Mouse (Mus musculus) c-Kit-positive CD71-positive TER-119-positive erythroid progenitor cells, embryonic 14.5 days (primary cell): ENCODE results near the gene Ano9.

ENCODE experiments used
- DNase-seq: peaks from one replicate; pipeline ENCODE4 v3.0.0-alpha.2; 2013; ENCODE audit warnings: low spot score

Ano9 gene

DNA sequence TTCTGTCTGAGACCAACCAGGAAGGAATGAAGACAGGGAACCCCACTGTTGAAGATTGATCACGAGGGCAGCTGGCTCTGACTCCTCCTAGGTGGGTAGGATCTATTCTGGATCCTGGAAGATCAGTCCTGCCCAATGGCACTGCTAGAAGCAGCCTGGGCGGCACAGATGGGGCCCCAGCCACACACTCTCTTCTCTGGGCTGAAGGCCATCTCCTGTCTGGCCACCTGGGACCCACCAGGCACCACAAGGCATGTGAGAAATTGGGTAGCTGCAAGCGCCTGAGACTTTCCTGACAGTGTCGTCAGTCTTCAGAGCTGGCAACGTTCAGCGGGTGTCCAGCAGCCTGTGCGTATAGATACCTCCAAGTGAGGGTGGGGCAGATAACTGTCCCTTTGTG, 55.1 kb downstream of the Ano9 start:
- no peak for DNase-seq

DNA sequence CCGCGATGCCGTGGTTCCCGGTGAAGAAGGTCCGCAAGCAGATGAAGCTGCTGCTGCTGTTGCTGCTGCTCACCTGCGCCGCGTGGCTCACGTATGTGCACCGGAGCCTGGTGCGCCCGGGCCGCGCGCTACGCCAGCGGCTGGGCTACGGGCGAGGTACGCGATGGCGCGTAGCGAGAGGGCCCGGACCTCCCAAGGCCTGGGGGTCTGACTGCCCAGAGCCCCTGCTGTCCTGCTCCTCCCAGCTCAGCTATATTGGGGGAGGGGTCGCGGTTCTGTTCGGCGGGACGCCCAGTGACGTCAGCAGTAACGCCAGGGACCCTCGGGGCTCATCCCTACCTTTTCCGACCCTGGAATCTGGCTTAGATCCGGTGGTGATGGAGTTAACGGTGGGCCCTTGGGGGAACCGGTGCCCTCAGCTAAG, 56.3 kb downstream of the Ano9 start:
- no peak for DNase-seq

DNA sequence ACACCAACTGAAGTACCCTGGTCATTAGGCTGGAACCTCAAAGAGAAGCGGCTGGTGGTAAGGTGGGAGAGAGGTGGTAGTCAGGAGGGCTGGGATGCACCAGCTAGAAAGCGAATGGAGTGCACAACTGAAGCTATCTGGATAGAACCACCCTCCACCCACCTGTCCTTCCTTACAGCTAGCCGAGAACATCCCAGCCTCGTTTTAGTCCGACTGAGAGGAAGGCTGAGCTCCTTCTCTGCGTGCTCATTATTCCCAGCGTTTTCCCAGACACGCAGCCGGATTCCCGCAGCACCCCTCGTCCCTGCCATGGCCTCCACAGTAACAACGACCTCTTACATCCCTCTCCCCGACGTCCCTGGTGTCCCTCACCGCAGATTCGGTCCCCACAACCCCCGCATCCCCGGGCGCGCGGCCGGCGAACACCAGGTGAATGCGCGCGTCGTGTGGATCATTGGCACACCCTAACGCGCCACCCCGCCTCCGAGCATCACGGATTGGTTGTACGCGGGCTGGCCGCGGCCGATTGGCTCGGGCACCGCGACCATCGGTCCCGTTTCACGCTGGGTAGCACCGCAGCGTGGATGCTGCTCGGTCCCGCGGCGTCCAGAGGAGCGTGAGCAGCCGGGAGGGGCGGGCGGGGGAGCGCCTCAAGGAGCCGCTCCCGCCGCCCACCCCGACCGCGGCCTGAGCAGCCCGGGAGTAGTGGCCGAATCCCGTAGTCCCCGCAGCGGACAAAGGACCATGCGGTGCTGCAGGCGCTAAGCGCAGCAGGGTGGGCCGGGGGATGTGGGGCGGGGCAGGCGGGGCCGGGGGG, 57.0 kb downstream of the Ano9 start, which contains the start of gene B4galnt4:
Gene B4galnt4 (plus strand): TSS at position 679 of the 817 bp plus-strand sequence.
- DNase-seq, result no peak

DNA sequence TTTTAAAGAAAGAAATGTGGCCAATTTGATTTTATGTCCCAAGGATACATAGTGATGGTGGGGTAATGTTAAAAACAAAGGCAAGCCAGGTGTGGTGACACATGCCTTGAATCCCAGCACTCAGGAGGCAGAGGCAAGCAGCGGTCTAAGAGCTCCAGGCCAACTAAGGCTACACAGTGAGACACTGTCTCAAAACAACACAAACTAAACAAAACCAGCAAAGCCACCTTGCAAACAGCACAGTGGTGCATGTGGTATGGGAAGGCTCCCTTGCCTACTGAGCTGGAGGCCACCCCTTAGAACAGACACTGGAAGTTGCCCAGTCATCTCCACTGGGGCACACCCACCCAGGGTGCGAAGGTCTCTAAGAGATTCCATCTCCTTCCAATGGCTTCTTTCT, 57.7 kb downstream of the Ano9 start:
- no peak for DNase-seq

DNA sequence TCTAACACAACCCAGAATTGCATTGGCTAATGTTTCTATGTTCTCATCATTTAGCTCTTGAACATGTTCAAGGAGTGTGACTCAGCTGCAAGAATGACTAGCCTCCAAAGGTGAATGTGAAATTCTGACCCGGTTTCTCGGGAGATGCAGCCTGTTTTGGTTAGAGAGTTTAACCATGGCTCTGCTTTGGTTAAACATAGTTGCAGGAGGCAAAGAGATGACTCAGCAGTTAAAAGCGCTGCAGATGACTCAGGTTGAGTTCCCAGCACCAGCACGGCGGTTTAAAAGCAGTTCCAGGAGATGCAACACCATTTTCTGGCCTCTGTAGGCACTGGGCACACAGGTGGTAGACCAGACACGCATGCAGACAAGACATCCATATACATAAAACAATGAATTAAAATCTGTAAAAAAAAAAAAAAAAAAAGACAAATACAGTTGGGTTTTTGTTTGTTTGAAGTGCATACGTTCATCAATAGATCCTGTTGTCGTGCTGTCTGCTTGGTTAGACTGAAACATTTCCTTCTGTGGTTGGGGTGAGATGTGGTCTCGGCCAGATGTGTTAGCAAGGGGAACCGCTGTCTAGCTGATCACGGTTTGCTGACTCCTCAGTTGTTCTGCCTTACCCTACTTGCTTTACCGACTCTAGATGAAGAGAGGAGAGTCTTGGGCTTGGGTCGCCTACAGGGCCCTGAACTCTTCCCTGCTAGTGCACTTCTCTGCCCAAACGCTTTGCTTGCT, 58.8 kb downstream of the Ano9 start:
- DNase-seq, result no peak

DNA sequence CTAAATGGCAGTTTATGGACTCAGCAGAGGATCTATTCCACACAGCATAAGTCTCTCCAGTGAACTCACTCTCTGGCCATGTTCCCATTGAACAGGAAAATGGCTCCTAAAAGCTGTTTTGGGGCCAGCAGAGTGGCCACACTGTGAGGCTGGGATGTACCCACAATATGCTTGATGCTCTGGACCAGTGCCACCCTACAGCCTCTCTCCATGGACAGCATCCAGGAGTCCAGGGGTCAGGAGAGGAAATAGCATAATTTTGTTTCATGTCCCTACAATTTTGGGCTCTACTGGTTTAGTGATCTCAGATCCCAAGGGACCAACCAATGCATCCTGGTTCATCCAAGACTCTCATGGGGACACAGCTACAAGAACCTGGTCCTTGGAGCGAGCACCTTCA, 60.1 kb downstream of the Ano9 start:
- no peak for DNase-seq

DNA sequence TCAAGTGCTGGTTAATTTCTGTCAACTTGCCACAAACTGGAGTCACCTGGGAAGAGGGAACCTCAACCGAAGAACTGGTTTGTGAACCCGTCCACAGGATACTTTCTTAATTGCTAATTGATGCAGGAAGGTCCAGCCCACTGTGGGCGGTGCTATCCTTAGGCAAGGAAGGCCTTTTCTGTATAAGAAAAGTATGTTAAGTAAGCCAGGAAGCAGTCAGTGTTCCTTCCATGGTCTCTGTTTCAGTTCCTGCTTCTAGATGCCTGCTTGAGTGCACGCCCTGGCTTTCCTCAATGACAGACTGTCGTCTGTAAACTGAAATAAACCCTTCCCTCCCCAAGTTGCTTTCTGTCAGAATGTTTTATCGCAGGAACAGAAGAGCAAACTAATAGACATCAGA, 60.6 kb downstream of the Ano9 start:
- DNase-seq, result no peak

DNA sequence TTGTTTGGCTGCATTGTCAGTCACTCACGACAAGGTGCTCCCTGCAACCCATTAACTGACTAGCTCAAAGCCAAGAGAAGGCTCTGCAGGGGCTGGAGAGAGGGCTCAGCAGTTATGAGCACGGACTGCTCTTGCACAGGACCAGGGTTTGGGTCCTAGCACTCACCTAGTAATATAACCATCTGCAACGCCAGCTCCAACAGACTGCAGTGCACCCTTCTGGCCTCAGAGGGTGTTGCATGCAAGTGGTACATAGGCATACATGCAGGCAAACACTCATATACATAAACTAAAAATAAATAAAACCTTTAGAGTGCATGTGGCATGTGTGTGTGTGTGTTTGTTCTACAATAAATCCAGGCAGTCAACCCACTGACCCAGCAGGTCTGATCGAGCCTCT, 61.8 kb downstream of the Ano9 start:
- DNase-seq, result no peak

DNA sequence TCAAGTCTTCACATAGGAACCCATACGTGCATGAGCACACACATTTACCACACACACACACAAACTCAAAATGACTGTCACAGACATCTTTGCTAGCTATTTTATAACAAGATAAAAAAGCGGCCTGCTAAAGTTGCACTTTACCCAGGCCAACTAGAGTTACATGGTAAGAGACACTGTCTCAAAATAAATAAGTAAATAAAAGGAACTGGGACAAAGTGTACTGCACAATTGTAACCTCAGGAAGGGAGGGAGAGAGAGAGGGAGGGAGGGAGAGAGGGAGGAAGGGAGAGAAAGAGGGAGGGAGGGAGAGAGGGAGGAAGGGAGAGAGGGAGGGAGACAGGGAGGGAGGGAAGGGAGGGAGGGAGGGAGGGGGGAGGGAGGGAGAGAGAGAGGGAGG, 65.2 kb downstream of the Ano9 start:
- no peak for DNase-seq

DNA sequence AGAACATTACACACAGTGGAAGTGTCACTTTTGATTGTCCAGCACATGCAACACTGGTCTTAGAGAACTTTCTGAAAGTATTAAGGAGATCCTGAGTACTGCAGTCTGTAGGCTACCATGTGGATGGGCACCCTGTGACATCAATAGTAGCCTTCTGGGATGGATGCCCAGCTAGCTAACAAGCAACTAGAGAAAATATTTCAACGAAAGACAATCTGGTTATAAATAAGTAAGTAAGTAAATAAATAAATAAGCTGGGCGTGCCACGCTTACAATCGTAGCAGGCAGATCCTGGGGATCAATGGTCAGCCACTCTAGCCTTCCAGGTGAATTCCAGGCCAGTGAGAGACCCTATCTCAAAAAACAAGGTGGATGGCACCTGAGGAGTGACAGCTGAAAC, 65.6 kb downstream of the Ano9 start:
- DNase-seq, result no peak
